Mouse (Mus musculus) heart, postnatal 36 days (tissue): ENCODE measurements around the gene Pcdh19. TPM values are rescaled to one million over a fixed set of nuclear protein-coding genes. Genes with fewer than 3 reads are reported as not detected.
A peak's percentile ranks its signal among the peaks of the same experiment; 100 is the strongest.

Experiments
- DNase-seq, 2 experiments: peaks; one replicate each; pipeline ENCODE4 v3.0.0; 2021 to 2022
- intact Hi-C: fragments of 180-260 bp; cut with DNase I; formaldehyde crosslinking; loops from one replicate; pipeline ENCODE4 v1.15.1; 2025
- total RNA-seq, 2 experiments: library from RNA; stranded (reverse); gene quantifications; 2 replicates each; pipeline ENCODE4 v1.2.3; 2021

The Pcdh19 gene
- total RNA-seq, 2 experiments from 2014 or later: 9.9 to 11.9 TPM

DNA sequence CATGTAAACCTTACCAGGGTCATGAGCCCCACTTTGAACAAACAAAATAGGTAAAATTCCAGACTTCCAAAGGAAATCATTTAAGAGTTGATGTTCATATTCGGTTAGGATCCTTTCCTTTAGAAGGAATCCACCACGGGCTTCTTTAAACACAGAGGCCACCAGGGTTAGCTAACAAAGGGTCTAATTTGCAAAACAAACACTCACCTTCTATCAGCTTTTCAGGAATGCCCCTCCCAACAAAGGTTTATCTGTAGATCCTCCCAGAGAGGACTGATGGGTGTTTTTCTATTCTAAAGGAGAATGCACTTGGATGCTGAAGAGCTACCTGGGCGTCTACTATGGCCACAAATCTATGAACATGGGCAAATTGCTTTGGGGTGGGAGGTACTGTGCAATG is 15.0 kb downstream of the Pcdh19 start:
- intact Hi-C loops: no loop called here
- no peak for DNase-seq

DNA sequence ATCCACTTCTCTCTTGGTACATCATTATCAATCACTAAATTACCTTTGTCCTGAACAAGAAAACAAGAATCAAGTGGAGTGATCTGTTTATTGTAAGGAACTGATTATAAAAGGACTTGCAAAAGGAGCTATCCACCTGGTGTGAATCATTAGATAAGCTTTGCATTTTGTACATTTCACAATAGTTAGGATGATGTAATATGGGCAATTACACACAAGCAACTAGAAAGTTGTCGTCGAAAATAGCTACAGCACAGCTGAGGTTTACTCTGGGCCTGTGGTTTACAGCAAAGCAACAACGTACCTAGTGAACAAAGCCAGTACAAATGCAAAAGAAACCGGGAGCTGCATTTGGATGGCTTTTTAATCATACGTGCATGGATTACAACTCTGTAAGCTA is 28.7 kb downstream of the Pcdh19 start:
- intact Hi-C loops: no loop called here
- DNase-seq: no peak

DNA sequence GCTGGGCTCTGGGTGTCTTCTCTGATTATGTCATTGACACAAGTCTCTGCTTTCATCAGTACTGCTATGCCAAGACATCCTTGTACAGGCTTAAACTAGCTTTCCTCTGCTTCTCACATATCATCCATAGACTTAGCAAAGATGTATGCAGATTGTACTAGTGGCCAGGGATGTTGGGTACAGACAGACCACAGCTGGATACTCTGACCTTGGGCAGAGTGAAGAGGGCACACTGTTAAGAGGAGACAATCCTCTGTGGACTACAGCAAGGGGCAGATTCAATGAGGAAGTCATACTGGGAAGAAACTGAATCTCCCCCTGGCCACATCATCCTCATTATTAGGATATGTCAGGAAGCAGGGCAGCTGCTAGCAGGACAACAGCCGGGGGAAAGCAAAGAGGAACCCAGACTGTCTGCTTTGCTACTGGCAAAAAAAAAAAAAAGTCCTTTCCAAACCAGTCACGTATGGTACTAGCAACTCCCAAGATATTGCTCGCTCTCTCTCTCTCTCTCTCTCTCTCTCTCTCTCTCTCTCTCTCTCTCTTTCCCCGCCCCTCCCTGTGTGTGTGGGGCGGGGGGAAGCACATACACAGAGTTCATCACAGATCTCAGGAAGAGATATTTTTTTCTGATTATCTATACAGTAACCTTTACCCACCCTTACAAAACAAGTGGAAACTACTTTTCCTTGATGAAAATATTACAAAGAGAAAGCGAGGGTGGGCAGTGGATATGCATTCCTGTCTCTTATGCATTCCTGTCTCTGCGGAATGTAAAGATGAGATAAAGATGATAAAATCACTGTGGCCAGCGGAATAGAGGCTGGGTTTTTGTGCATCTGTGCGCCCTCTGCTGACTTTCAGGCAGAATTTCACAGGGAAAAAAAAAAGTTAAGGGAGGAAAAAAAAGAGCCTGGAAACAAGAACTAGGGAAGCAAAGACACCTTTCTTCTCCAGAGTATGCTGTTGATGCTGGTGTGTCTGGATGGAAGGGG is 31.2 kb downstream of the Pcdh19 start:
- DNase-seq: no peak
- intact Hi-C loops: no loop called here

DNA sequence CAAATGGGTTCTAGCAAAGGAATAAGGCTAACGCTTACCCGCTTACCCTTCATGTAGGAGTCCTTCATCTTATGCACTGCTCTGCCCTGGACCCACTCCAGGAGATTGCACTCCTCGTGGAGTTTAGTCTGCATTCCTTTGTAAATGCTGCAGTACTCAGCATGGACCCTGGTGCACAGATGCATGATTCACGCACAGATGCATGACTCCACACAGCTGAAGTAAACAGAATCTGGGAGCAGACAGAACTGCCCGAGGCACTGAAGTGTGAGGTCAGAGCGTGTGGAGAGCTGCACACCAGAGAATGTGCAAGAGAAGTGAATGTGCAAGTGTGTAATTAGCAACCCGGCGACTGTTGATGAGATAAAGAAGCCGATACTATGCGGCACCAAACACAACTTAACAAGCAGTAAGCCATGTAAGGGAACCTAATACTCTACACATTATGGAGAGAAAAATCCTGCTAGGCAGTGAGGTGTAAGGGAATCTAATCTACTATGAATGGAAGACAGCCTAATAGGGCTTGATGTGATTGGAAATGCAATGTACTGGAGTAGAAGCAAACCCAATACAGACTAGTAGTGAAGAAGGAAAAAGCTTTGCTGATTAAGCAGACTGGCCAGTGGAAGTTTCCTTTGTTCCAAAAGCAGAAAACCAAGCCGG is 32.8 kb downstream of the Pcdh19 start:
- DNase-seq: no peak
- intact Hi-C loops: no loop called here

DNA sequence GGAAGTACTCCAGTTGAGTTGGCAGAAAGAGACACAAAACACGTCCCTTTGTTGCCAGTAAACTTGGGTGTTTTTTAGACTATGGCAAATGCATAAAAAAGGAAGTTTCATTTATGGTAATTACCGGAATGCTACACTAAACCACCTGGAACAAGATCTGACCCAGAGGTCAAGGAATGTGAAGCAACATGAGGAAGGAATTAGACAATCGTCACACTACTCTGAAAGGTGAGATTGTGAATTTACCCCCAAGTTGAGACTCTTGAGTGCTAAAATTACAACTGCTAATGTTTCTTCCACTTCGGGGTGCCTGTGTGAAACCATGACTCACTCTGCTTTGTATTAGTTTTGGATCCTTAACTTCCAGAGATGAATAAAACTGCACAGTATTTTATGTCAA is 33.6 kb downstream of the Pcdh19 start:
- no peak for DNase-seq
- intact Hi-C loops: no loop called here

DNA sequence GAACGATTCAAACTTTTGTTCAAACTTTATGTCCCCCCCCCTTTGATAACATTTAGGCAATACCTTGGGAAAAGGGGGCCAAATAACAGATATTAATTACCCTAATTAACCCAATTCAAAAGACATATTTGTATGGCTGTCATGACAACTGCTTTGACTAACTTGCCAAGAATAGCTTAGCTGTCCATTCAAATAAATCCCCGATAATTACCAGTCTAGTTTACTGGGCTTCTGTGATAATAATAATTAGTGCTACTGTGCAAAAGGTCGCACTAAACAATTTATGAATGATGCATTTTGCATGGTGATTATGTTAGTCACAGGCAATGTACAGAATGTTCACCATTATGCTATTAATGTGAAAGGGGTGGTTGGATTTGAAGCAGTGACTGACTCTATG is 35.7 kb downstream of the Pcdh19 start:
- intact Hi-C loops: no loop called here
- DNase-seq: no peak

DNA sequence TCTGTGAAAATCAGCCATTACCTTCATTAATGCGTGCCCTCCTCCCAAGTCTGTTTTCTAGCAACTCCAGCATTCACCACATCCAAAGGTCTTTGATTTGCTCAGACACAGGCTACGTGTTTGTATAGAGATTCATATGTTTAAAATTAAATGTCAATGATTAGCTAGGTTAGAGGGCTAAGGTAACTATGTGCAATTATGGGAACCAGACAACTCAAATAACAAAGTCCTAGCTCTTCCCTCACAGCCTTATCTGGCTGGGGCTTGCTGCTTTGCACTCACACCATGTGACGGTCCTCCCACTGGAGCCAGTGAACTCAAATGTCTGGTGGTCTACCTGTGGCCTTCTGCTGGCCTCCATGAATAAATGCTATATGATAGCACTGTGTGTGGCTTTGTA is 38.4 kb downstream of the Pcdh19 start:
- DNase-seq: no peak
- intact Hi-C loops: no loop called here

DNA sequence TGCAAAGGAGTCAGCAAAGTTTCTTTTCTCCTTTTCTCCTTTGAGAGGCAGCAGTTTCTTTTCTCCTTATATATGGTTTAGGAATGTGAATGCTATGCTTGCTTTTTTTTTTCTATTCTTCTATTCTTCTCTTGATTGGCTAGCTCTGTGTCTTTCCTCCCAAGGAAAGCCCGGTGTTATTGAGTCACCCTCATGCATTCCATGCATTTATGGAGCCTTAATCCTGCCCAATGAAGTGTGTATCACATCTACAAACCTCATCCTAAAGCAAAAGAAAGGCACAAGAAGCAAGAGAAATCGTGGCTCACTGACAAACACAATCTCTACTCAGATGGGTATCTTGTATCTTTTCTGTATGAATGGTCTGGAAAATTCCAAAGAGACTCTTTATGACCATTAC is 41.0 kb downstream of the Pcdh19 start:
- DNase-seq: no peak
- intact Hi-C loops: no loop called here

DNA sequence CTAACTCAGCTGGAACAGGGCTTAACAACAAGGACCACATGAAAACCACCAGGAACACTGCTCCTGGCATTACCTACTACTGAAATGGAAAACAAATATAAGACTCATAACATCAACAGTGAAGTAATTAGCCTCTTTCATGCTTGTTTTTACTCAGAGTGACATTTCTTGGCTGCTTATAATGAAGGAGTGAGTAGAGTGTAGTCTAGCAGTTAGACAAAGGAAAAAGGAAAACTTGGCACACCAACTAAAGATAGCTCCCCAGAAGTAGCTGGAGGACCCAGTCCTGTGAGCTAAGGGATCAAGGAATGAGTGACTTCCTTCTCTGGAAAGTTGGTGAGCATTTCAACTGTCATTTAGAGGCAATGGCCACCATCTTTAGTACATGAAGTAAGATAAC is 49.3 kb downstream of the Pcdh19 start:
- DNase-seq: no peak
- intact Hi-C loops: no loop called here

DNA sequence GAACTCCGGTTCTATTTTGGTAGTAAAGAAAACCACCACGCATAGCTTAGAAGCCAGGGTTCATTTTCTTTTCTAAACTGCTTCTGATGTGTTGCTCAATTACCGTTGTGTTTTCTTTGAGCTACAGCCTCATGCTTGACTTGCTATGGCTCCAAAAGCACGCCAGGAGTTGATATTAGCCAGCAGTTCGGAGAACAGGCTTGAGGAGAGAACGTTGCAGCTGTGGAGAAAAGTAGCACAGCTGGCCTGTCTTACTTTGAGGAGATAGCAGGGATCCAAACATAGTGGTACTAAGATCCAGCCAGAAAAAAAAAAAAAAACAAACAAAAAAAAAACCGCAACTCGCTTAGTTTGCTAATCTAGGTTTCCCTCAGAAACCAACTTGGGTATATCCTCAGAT is 59.2 kb downstream of the Pcdh19 start:
- DNase-seq: peak in 1 of 2 experiments; percentile 13
- intact Hi-C loops: no loop called here

DNA sequence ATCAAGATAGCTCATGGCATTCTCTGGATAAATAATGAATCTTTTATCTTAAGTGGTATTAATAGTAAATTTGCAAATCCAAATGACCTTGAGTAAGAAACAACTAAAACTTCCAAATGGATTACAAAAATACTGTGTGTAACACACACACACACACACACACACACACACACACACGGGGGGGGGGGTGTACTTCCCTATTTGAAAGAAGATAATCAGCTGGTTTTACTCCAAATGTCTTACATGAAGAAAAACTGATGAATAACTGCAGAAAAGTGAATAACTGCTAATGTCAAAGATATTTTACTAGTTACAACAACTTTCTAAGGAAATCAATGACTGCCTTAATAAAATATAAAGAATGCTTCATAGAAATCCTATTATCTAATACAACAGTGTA is 70.6 kb downstream of the Pcdh19 start:
- intact Hi-C loops: no loop called here
- no peak for DNase-seq

DNA sequence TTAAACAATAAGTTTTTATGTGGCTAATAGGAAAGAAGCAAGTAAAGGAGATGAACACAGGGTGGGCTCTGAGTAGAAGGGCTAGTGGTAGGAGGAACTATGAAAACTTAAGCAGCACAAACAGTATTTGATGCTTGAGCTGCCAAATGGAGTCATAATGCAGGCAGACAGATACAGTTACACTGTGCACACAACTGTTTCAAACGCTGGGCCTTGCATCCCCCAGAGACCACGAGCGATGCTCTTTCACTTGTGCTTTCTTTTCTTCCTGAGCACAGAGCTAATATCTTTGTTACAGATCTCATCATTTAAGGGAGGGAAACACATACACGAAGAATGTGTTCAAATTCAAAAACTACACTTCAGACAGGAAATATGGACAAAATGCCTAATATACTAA is 83.0 kb downstream of the Pcdh19 start:
- intact Hi-C loops: loop anchor here (2.0 kb wide), 1 partner anchor 81 kb away; no protein-coding TSS in a partner anchor
- DNase-seq: no peak

DNA sequence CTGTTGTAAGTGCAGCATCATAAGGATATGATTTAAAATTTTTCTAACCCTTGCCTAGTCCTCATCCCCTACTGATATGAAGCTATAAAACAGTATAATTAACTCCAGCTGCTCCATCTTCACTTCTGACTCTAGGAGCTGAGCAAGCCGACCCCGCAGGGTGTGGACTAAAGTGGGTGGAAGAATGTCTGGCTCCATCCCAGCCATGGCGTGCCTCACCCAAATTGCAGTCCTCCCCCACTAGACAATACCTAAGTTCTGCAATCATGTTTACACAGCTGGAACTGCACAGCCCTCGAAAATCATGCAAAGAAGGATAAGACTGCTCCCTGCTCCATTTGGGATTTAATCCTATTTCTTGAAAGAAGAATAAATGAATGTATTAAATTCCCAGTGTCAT is 84.5 kb downstream of the Pcdh19 start:
- intact Hi-C loops: no loop called here

DNA sequence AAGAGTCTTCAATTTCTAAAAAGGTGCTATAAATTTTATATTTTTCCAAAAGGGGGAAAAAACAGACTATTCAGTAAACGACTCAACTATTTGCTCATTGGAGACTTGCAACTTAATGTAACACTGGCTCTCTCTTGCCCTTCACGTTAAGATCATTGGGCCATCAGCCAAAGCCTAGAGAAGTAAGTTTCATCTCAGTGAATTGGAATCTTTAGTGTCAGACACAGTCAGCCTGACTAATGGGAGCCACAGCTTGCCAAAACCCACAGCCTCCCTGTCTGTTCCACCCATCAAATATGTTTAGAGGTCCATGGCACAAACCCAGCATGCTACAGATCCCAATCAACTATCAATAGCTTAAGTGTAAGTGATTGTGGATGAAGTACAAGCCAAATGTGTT is 86.7 kb downstream of the Pcdh19 start:
- no peak for DNase-seq
- intact Hi-C loops: no loop called here

More for the DNA sequence above, 84.5 kb downstream of the Pcdh19 start:
- peak; percentile 8 to 18 for DNase-seq

DNA sequence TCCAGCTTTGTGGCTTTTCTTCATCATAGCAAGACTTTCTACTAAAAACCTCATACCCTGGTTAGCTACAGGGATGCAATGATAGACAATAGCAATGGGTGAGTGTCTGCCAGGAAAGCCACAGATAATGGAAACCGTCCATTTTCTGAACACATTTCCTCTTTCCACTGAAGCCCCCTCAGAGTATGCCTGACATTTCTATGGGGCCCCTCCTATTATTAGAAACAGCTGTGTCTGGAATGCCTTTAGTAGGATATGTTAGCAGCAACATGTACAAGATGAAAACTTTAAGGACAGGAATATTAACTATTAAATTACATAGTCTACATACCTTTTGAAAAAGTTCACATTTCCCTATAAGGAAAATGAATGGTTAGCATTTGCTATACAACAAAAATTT is 87.1 kb downstream of the Pcdh19 start:
- intact Hi-C loops: no loop called here
- no peak for DNase-seq

DNA sequence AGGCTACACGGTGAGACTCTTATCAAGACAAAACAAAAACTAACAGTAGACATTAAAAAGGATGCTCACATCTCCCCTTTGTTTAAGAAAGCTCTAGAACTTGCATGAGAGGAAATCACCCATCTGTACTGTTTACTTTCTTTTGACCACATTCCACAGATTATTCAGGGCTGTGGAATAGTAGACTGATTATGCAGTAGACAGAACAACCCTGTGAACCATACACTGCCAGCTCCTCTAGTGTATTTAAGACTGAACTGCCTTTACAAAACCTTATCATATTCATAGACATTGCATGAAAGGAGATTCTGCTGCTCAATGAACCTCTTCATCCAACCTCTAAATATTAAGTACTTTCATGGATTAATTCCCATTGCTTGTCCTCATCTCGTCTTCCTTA is 87.6 kb downstream of the Pcdh19 start:
- intact Hi-C loops: no loop called here
- no peak for DNase-seq

DNA sequence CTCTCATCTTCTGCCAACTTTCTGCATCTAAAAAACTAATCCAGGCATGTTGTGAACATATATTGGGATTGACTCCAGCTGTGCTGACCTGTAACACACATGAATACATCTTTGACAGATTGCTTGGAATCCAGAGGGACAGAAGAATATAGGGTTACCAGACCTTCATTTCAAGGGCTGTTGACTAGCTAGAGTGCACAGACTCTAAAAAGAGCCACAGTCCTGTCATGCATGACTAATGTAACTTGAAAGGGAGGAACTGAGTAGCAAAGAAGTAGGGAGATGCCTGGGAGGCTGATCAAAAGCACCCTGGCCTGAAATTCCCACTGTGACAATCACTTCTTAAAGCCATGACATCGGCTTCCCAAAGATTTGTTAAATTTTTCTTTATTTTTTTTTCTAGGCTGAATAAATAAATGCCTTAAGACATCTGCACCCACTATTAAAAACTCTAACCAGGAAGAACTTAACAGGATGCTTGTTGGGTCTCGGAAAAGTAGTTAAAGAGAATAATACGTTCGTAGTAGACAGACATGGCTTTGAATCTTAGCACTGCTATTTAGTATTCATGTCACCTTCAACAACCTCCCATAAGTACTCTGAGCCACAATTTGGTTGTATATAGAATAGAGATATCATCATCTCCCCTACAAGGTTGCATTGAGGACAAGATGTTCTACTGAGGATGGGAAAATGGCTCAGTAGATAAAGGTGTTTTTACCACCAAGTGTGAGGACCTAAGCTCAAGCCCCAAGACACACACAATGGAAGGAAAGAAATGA is 113.0 kb downstream of the Pcdh19 start:
- DNase-seq: no peak
- intact Hi-C loops: no loop called here

DNA sequence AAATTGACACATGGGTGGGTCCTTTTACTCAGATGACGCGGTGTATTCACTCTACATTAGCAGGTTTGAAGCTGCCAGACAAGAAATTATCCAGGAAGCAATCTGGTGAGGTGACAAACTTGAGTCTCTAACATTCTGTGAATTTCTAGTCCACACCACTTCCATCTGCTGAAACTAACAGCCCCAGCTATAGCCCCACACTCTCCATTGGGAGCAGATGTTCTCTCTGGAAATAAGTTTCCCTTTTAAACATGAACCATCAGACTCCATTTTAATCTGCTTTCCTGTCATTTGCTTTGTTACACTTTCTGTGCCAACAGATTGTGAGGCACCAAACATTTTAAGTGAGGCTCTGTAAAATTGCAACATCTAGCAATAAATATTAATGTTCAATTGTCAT is 123.4 kb downstream of the Pcdh19 start:
- intact Hi-C loops: no loop called here
- DNase-seq: no peak
